Mouse (Mus musculus) liver, adult 2 months (tissue): ENCODE data around the gene Kif3c. TPM values are rescaled to one million over a fixed set of nuclear protein-coding genes. Genes with fewer than 3 reads are reported as not detected.

ENCODE experiments used
- DNase-seq: peaks from one replicate; pipeline ENCODE4 v3.0.0-alpha.2; 2011; ENCODE audit warnings: low read depth, low spot score; ENCODE audit errors: extremely low read depth
- H3K27ac ChIP-seq: fragments of 200-500 bp; replicated peaks from 2 replicates; pipeline ENCODE4 v1.5.1; 2012; ENCODE audit warnings: low read depth, mild to moderate bottlenecking, control low read depth, inconsistent platforms, low read length; ENCODE audit not compliant: insufficient read depth
- H3K27me3 ChIP-seq: fragments of 200-500 bp; 2 replicates; pipeline ENCODE4 v1.6.1; 2012; ENCODE audit warnings: mild to moderate bottlenecking, moderate library complexity, low read length, inconsistent platforms; ENCODE audit not compliant: control insufficient read depth, insufficient read depth
- H3K36me3 ChIP-seq: fragments of 200-500 bp; 2 replicates; pipeline ENCODE4 v1.6.1; 2012; ENCODE audit warnings: low read length, inconsistent platforms; ENCODE audit not compliant: control insufficient read depth, insufficient read depth
- H3K4me1 ChIP-seq: fragments of 200-500 bp; 2 replicates; pipeline ENCODE4 v1.6.1; 2011; ENCODE audit warnings: low read length; ENCODE audit not compliant: control insufficient read depth, insufficient read depth
- H3K4me3 ChIP-seq: fragments of 200-500 bp; 2 replicates; pipeline ENCODE4 v1.5.1; 2011; ENCODE audit warnings: low read depth, mild to moderate bottlenecking, control low read depth, low read length, moderate library complexity; ENCODE audit not compliant: insufficient read depth
- H3K79me2 ChIP-seq: fragments of 200-500 bp; 2 replicates; pipeline ENCODE4 v1.6.1; 2012; ENCODE audit warnings: inconsistent platforms, mild to moderate bottlenecking, low read length, moderate library complexity; ENCODE audit not compliant: control insufficient read depth, insufficient read depth
- H3K9ac ChIP-seq: fragments of 200-500 bp; 2 replicates; pipeline ENCODE4 v1.6.1; 2012; ENCODE audit warnings: low read depth, mild to moderate bottlenecking, control low read depth, inconsistent platforms, low read length
- CTCF ChIP-seq: fragments of 200-500 bp; IDR thresholded peaks from 2 replicates; pipeline ENCODE4 v1.5.1; 2011; ENCODE audit warnings: low read depth, low read length, control low read depth
- POLR2A ChIP-seq: fragments of 200-500 bp; IDR thresholded peaks from 2 replicates; pipeline ENCODE4 v1.6.1; 2011; ENCODE audit warnings: low read length, control low read depth; ENCODE audit not compliant: insufficient read depth; ENCODE audit errors: extremely low read depth
- WGBS: fragments of 180-500 bp; shearing (Covaris S2); methylation state at CpG from one replicate; pipeline ENCODE4 v1.1.7; 2018; 5-methylcytosine and 5-hydroxymethylcytosine counted together
- polyA plus RNA-seq: library from polyadenylated mRNA; depleted of rRNA; stranded (reverse); fragments of >200 nt; gene quantifications from 2 replicates; pipeline ENCODE4 v1.2.3, GENCODE M21; 2012
- total RNA-seq: library from RNA; depleted of rRNA; stranded (reverse); fragments of >200 nt; gene quantifications from 2 replicates; pipeline ENCODE4 v1.2.3, GENCODE M21; 2014

Kif3c gene
- total and polyA plus RNA-seq, 2 experiments, result 0.55 to 0.99 TPM

DNA sequence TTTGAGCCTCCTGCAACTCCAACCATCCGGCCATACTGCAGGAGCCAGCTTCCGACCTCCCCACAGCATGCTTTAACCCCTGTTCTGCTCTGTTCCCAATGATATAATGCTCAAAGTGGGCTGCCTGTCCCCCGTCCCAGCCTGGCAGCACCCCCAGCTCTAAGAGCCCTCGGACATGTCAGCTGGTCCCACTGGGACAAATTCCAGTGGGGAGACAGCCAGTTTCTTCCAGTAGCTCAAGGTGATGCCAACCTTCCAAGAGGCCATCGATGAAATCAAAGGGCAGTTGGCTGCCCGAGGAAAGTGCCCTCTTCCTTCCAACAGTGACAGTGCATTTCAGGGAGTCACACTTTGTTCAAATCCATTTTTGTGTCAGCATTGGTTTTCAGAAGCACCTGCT, 20.3 kb downstream of the Kif3c start:
- TF ChIP-seq CTCF (no peak), POLR2A (no peak)
- 74% methylated on average over 6 of the region's 6 CpGs for WGBS
- peak; percentile 74 for DNase-seq
- Histone ChIP-seq H3K79me2 (no peaks in the 10 kb centered on the region), H3K27me3 (no peaks in the 10 kb centered on the region), H3K36me3 (no peaks in the 10 kb centered on the region), H3K4me1 (no peaks in the 10 kb centered on the region), H3K9ac (no peak overlapping the region), H3K4me3 (no peak overlapping the region), H3K27ac (no peak overlapping the region)

DNA sequence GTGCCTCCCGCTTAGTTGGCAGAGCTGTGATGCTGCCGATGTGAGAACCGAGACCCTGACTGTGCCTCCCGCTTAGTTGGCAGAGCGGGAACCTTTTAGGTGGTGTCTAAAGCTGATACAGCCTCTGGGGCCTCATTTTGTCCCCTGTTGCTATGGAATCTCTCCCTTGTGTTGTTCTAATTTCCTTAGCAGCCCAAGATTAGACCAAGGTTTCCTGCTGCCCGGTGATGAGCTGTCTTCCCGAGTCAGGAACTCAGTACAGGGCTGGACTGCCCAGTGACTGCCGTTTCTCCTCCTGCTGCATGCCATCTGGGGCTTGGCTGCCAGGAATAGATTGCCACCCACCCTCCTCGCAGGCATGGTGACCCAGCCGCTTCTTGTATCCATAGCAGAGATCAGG, 21.0 kb downstream of the Kif3c start:
- 78% methylated on average over 10 of the region's 10 CpGs for WGBS
- no peaks in the 10 kb centered on the region for H3K4me1 ChIP-seq
- H3K79me2 ChIP-seq, result no peaks in the 10 kb centered on the region

DNA sequence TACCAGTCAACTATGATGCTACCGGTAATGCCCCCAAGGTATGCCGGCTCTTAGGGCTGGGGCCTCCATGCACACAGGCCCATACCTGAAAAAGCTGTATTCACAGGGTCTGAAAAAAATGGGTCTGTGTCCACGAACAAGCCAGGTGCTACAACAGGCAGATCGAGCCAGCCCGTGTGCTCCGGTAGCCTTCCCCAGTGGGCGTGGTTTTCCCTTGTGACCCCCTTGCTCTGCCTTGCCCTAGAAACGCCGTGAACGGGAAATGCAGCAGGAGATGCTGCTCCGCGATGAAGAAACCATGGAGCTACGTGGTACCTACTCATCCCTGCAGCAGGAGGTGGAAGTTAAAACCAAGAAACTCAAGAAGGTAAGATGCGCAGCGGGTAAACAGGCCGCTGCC, 23.0 kb downstream of the Kif3c start:
- H3K9ac ChIP-seq, result no peak overlapping the region
- no peaks in the 10 kb centered on the region for H3K79me2 ChIP-seq
- no peak overlapping the region for H3K4me3 ChIP-seq
- no peaks in the 10 kb centered on the region for H3K4me1 ChIP-seq
- no peaks in the 10 kb centered on the region for H3K27me3 ChIP-seq
- DNase-seq, result no peak
- H3K27ac ChIP-seq, result no peak overlapping the region
- whole genome bisulfite sequencing, result 94% methylated on average over 16 of the region's 16 CpGs
- H3K36me3 ChIP-seq, result no peaks in the 10 kb centered on the region
- no peak for TF ChIP-seq POLR2A
- no peak for TF ChIP-seq CTCF

More for the DNA sequence above, 21.0 kb downstream of the Kif3c start:
- no peak overlapping the region for H3K27ac ChIP-seq
- TF ChIP-seq POLR2A (no peak), CTCF (no peak)
- DNase-seq, result no peak
- H3K36me3 ChIP-seq, result no peaks in the 10 kb centered on the region
- H3K27me3 ChIP-seq, result no peaks in the 10 kb centered on the region
- H3K9ac ChIP-seq, result no peak overlapping the region
- no peak overlapping the region for H3K4me3 ChIP-seq

DNA sequence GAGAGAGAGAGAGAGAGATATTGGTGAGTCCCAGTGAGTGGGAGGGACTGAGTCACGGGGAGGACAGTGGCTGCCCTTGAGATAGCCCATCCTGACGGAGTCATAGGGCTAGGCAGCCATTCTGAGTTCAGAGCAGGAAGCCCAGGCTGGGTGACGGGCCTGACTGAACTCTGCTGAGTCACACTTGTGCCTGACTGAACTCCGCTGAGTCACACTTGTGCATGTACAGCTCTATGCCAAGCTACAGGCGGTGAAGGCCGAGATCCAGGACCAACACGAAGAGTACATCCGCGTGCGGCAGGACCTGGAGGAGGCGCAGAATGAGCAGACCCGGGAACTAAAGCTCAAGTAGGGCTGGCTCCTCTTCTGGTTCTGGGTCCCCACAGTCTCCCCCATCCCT, 24.5 kb downstream of the Kif3c start:
- H3K9ac ChIP-seq, result no peak overlapping the region
- DNase-seq, result no peak
- TF ChIP-seq POLR2A (no peak), CTCF (no peak)
- H3K27ac ChIP-seq, result no peak overlapping the region
- H3K4me3 ChIP-seq, result no peak overlapping the region
- H3K79me2 ChIP-seq, result no peaks in the 10 kb centered on the region
- H3K4me1 ChIP-seq, result no peaks in the 10 kb centered on the region
- WGBS, result 88% methylated on average over 12 of the region's 12 CpGs
- no peaks in the 10 kb centered on the region for H3K27me3 ChIP-seq
- no peaks in the 10 kb centered on the region for H3K36me3 ChIP-seq

DNA sequence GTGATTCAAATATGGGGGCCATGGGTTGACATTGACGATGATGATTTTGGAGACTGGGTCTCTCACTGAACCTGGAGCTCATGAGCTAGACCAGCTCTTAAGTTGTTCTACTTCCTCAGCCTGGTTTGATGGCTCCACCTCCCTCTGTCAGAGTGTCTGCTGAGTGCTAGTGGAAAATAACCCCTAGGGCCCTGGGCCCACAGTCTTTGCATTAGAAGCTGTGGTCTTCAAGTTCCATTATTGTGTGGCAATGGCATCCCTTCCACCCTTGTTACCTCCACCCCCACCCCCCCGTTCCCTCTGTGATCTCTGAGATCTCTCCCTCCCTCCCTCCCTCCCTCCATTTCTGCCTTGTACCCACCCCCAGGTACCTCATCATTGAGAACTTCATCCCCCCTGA, 25.1 kb downstream of the Kif3c start:
- TF ChIP-seq POLR2A, result no peak
- TF ChIP-seq CTCF, result no peak
- 97% methylated on average over 2 of the region's 2 CpGs for WGBS
- DNase-seq, result no peak

DNA sequence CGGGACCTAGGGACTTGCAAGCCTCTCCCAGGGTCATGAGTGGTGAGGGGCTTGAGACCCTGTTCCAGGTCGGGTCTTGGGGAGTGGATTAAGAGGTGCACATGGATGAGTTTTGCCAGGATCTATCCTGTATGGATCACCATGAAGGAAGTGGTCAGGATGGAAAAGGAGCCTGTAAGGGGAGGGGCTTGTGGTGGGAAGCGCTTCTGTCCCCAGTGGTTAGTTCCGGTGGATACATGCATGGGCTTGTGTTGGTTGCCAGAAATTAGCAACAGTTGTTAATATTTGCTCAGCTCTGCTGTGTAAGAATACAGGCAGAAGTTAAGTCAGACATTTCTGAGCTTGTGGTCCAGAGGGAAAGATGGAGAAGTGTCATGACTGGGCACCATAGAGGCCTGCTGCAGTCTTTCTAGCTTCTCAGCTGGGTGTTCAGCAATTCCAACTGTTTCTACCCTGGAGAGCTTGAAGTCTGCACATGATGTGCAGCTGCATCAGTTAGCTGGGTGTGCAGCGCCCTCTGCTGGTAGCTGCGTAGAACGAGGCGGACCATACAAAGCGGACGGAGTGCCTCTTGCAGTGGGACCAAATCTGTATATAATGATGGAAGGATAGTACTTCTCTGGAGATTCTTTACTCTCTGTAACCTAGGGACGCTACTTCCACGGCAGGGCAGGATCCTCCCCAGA, 25.8 kb downstream of the Kif3c start:
- Histone ChIP-seq H3K36me3 (no peaks in the 10 kb centered on the region), H3K9ac (no peak overlapping the region), H3K27me3 (no peaks in the 10 kb centered on the region), H3K27ac (no peak overlapping the region), H3K79me2 (no peaks in the 10 kb centered on the region), H3K4me3 (no peak overlapping the region), H3K4me1 (no peaks in the 10 kb centered on the region)
- 25% methylated on average over 12 of the region's 12 CpGs for WGBS
- peak; percentile 48 for DNase-seq
- TF ChIP-seq POLR2A (no peak), CTCF (peak; percentile 98)

More for the DNA sequence above, 25.1 kb downstream of the Kif3c start:
- no peaks in the 10 kb centered on the region for H3K79me2 ChIP-seq
- no peaks in the 10 kb centered on the region for H3K27me3 ChIP-seq
- no peak overlapping the region for H3K4me3 ChIP-seq
- H3K9ac ChIP-seq, result no peak overlapping the region
- H3K27ac ChIP-seq, result no peak overlapping the region
- no peaks in the 10 kb centered on the region for H3K4me1 ChIP-seq
- no peaks in the 10 kb centered on the region for H3K36me3 ChIP-seq
